Mouse (Mus musculus) CH12.LX (cell line): ENCODE data around the gene Bcorl1. TPM values are rescaled to one million over a fixed set of nuclear protein-coding genes. Genes with fewer than 3 reads are reported as not detected.

Experiments
- DNase-seq: peaks from one replicate; pipeline ENCODE4 v3.0.0-alpha.2; 2013; ENCODE audit errors: extremely low read depth
- H3K27ac ChIP-seq: 2 replicates; pipeline ENCODE4 v1.5.1; 2012; ENCODE audit warnings: low read depth, mild to moderate bottlenecking, control low read depth, moderate library complexity; ENCODE audit not compliant: insufficient read depth
- H3K27me3 ChIP-seq: replicated peaks from 2 replicates; pipeline ENCODE3; 2012; ENCODE audit warnings: inconsistent platforms
- H3K36me3 ChIP-seq, 2 experiments: replicated peaks in 1 of 2; 2 replicates each; pipeline versions ENCODE3 to v1.6.1; 2012; ENCODE audit warnings: inconsistent platforms in 1 of 2, low read length in 1 of 2, mild to moderate bottlenecking in 1 of 2, mixed read lengths in 1 of 2, moderate library complexity in 1 of 2; ENCODE audit not compliant: control insufficient read depth in 1 of 2, insufficient read depth in 1 of 2
- H3K4me1 ChIP-seq, 2 experiments: 2 replicates each; pipeline ENCODE4 v1.6.1; 2012; ENCODE audit warnings: inconsistent platforms in 1 of 2, moderate library complexity in 1 of 2; ENCODE audit not compliant: insufficient read depth in 2 of 2, control insufficient read depth in 1 of 2
- H3K4me2 ChIP-seq: 2 replicates; pipeline ENCODE4 v1.6.1; 2012; ENCODE audit warnings: low read depth, mild to moderate bottlenecking, control low read depth; ENCODE audit not compliant: poor library complexity, insufficient read depth, severe bottlenecking
- H3K4me3 ChIP-seq, 3 experiments: fragments of 150-350 bp in 1 of 3; sonication (generic) in 1 of 3; replicated peaks in 1 of 3; 2 replicates each; pipeline versions ENCODE3 to v1.5.1; 2011 to 2012; ENCODE audit warnings: low read depth in 2 of 3, low read length in 2 of 3, mild to moderate bottlenecking in 2 of 3, moderate library complexity in 2 of 3, control low read depth in 1 of 3, improper control_type of control experiment in 1 of 3, inconsistent platforms in 1 of 3, mixed read lengths in 1 of 3; ENCODE audit not compliant: poor library complexity in 1 of 3
- H3K79me2 ChIP-seq: replicated peaks from 2 replicates; pipeline ENCODE4 v1.6.1; 2012; ENCODE audit warnings: mild to moderate bottlenecking, moderate library complexity; ENCODE audit not compliant: control insufficient read depth, poor library complexity, insufficient read depth, severe bottlenecking; ENCODE audit errors: extremely low read depth
- H3K9ac ChIP-seq: 2 replicates; pipeline ENCODE4 v1.6.1; 2012; ENCODE audit warnings: low read depth, mild to moderate bottlenecking, control low read depth, moderate library complexity; ENCODE audit not compliant: insufficient read depth
- H3K9me3 ChIP-seq: replicated peaks from 2 replicates; pipeline ENCODE3; 2012; ENCODE audit warnings: low read length, inconsistent platforms, mixed read lengths
- BHLHE40 ChIP-seq: IDR thresholded peaks from 2 replicates; pipeline ENCODE4 v1.6.1; 2011; ENCODE audit warnings: mild to moderate bottlenecking, low read depth, low read length, improper control_type of control experiment
- CHD1 ChIP-seq: IDR thresholded peaks from 2 replicates; pipeline ENCODE4 v1.6.1; 2012; ENCODE audit warnings: low read depth, low read length, improper control_type of control experiment, inconsistent platforms
- ELF1 ChIP-seq: IDR thresholded peaks from 2 replicates; pipeline ENCODE4 v1.6.1; 2014; ENCODE audit warnings: low read depth, mild to moderate bottlenecking, inconsistent platforms, low read length, improper control_type of control experiment
- EP300 ChIP-seq: IDR thresholded peaks from 2 replicates; pipeline ENCODE4 v1.6.1; 2011; ENCODE audit warnings: low read length, improper control_type of control experiment
- ETS1 ChIP-seq: conservative IDR thresholded peaks from 2 replicates; pipeline ENCODE4 v1.6.1; 2012; ENCODE audit warnings: low read depth, mild to moderate bottlenecking, inconsistent platforms, low read length, improper control_type of control experiment, moderate library complexity
- GABPA ChIP-seq: IDR thresholded peaks from 2 replicates; pipeline ENCODE4 v1.6.1; 2012; ENCODE audit warnings: low read depth, low read length, improper control_type of control experiment, inconsistent platforms; ENCODE audit not compliant: insufficient replicate concordance
- IRF4 ChIP-seq: IDR thresholded peaks from 2 replicates; pipeline ENCODE4 v1.6.1; 2014; ENCODE audit warnings: low read depth, mild to moderate bottlenecking, inconsistent platforms, low read length, improper control_type of control experiment
- JUN ChIP-seq: IDR thresholded peaks from 2 replicates; pipeline ENCODE4 v1.6.1; 2011; ENCODE audit warnings: low read depth, mild to moderate bottlenecking, low read length, improper control_type of control experiment, moderate library complexity; ENCODE audit not compliant: insufficient read depth
- MAX ChIP-seq: IDR thresholded peaks from 2 replicates; pipeline ENCODE4 v1.6.1; 2011; ENCODE audit warnings: low read length, improper control_type of control experiment
- PAX5 ChIP-seq: IDR thresholded peaks from 2 replicates; pipeline ENCODE4 v1.6.1; 2012; ENCODE audit warnings: low read length, inconsistent platforms, mixed read lengths
- POLR2A ChIP-seq: IDR thresholded peaks from 2 replicates; pipeline ENCODE4 v1.6.1; 2011; ENCODE audit warnings: low read depth, mild to moderate bottlenecking, improper control_type of control experiment, low read length
- POLR2AphosphoS2 ChIP-seq: IDR thresholded peaks from 2 replicates; pipeline ENCODE4 v1.6.1; 2011; ENCODE audit warnings: low read depth, low read length, improper control_type of control experiment
- RAD21 ChIP-seq: IDR thresholded peaks from 2 replicates; pipeline ENCODE4 v1.6.1; 2011; ENCODE audit warnings: low read depth, mild to moderate bottlenecking, low read length, improper control_type of control experiment, moderate library complexity
- RCOR1 ChIP-seq: conservative IDR thresholded peaks from 2 replicates; pipeline ENCODE4 v1.6.1; 2012; ENCODE audit warnings: low read depth, mild to moderate bottlenecking, inconsistent platforms, low read length, improper control_type of control experiment
- TCF12 ChIP-seq: IDR thresholded peaks from 2 replicates; pipeline ENCODE4 v1.6.1; 2014; ENCODE audit warnings: low read depth, mild to moderate bottlenecking, inconsistent platforms, low read length, improper control_type of control experiment
- USF1 ChIP-seq: IDR thresholded peaks from 2 replicates; pipeline ENCODE4 v1.6.1; 2014; ENCODE audit warnings: low read depth, mild to moderate bottlenecking, inconsistent platforms, low read length, improper control_type of control experiment
- USF2 ChIP-seq: conservative IDR thresholded peaks from 2 replicates; pipeline ENCODE4 v1.6.1; 2011; ENCODE audit warnings: low read depth, low read length, improper control_type of control experiment
- ZKSCAN1 ChIP-seq: IDR thresholded peaks from 2 replicates; pipeline ENCODE4 v1.6.1; 2012; ENCODE audit warnings: low read depth, inconsistent platforms, low read length, improper control_type of control experiment, borderline replicate concordance
- ZNF384 ChIP-seq: IDR thresholded peaks from 2 replicates; pipeline ENCODE4 v1.6.1; 2012; ENCODE audit warnings: low read depth, low read length, improper control_type of control experiment, inconsistent platforms
- dilution Hi-C: fragments of 300-500 bp; cut with MboI; formaldehyde crosslinking; loops from 2 replicates; pipeline ENCODE4 v1.14.3; 2020; ENCODE audit warnings: low sequenced_read_pairs; ENCODE audit not compliant: extremely low pct_unique_long_range_greater_than_20kb, extremely low pct_ligation_motif_present
- in situ Hi-C: fragments of 300-500 bp; cut with MboI; formaldehyde crosslinking; loops from 3 replicates; pipeline ENCODE4 v1.14.3; 2019; ENCODE audit warnings: low sequenced_read_pairs, low pct_ligation_motif_present, low pct_unique_long_range_greater_than_20kb, mixed read lengths
- polyA plus RNA-seq: library from polyadenylated mRNA; unstranded; fragments of >175 nt; gene quantifications from 2 replicates; pipeline ENCODE4 v1.2.1, GENCODE M21; 2012; ENCODE audit warnings: low read depth; ENCODE audit not compliant: insufficient read length
- total RNA-seq, 2 experiments: library from RNA; depleted of rRNA; stranded (reverse); fragments of 300-350 nt in 1 of 2; fragments of >200 nt in 1 of 2; gene quantifications; 2 replicates each; pipeline ENCODE4 v1.2.3; 2012 to 2014

Gene Bcorl1
- total and polyA plus RNA-seq, 3 experiments = 0.30 to 2.2 (median 1.9) TPM

- dilution Hi-C loops = no loop called here
- H3K4me2 ChIP-seq = no peak overlapping the region
- no peak overlapping the region for H3K9ac ChIP-seq
These were observed 84.1 kb downstream of the Bcorl1 start for GRCm38 (mm10) chrX:48425280-48425679.

GRCm38 (mm10) chrX:48428241-48428640 is 87.1 kb downstream of the Bcorl1 start:
- in situ Hi-C loops = loop anchor here (10.0 kb wide), 1 partner anchor 107 kb away; no protein-coding TSS in a partner anchor
- TF ChIP-seq USF2 (0 out of 2 replicates have a peak, but pooled peaks have one; percentile 43), POLR2AphosphoS2 (no peak), ZNF384 (peak; percentile 65), CHD1 (no peak), USF1 (peak; percentile 41)
- TF ChIP-seq, all 38 proteins: peak for 3
- no peak for DNase-seq
- H3K4me1 ChIP-seq = peaks cover 30 to 69% of the 10 kb centered on the region in 2 experiments
- H3K36me3 ChIP-seq = no peaks in the 10 kb centered on the region
- H3K27me3 ChIP-seq = no peaks in the 10 kb centered on the region
- H3K4me3 ChIP-seq = no peak overlapping the region
- no peak overlapping the region; the same call in 1 of the 2 replicates for H3K4me2 ChIP-seq
- dilution Hi-C loops = no loop called here
- H3K27ac ChIP-seq = 0 out of 2 replicates have a peak overlapping the region, but pooled peaks have one; percentile 47
- H3K9ac ChIP-seq = no peak overlapping the region
- peaks cover 6% of the 10 kb centered on the region for H3K9me3 ChIP-seq
- peaks cover 3% of the 10 kb centered on the region for H3K79me2 ChIP-seq

More at GRCm38 (mm10) chrX:48425280-48425679, 84.1 kb downstream of the Bcorl1 start:
- H3K9me3 ChIP-seq = peaks cover 6% of the 10 kb centered on the region
- TF ChIP-seq IRF4 (no peak), PAX5 (no peak), ETS1 (no peak), ZNF384 (no peak), ZKSCAN1 (no peak), JUN (no peak), POLR2A (no peak), EP300 (no peak), RAD21 (no peak), USF1 (no peak), BHLHE40 (no peak), MAX (no peak), GABPA (no peak), RCOR1 (no peak), TCF12 (no peak), CHD1 (no peak), ELF1 (no peak)
- H3K79me2 ChIP-seq = peaks cover 3% of the 10 kb centered on the region
- H3K27me3 ChIP-seq = no peaks in the 10 kb centered on the region
- peaks cover 28 to 55% of the 10 kb centered on the region in 2 experiments for H3K4me1 ChIP-seq
- DNase-seq = no peak
- H3K36me3 ChIP-seq = peaks cover 7 to 9% of the 10 kb centered on the region in 2 experiments
- no peak overlapping the region for H3K4me3 ChIP-seq
- H3K27ac ChIP-seq = peak overlapping the region; percentile 47; the same call in 1 of the 2 replicates
- in situ Hi-C loops = loop anchor here (10.0 kb wide), 1 partner anchor 110 kb away; no protein-coding TSS in a partner anchor
